Mouse (Mus musculus): ENCODE results near the gene Spint1. TPM values are rescaled to one million over a fixed set of nuclear protein-coding genes. Genes with fewer than 3 reads are reported as not detected.

Spint1 gene
- 96.1 and 108 TPM in 2 replicates for polyA plus RNA-seq (2015; fragmentation: Nextera tagmentation; extraction: Ambion mirVana)

DNA sequence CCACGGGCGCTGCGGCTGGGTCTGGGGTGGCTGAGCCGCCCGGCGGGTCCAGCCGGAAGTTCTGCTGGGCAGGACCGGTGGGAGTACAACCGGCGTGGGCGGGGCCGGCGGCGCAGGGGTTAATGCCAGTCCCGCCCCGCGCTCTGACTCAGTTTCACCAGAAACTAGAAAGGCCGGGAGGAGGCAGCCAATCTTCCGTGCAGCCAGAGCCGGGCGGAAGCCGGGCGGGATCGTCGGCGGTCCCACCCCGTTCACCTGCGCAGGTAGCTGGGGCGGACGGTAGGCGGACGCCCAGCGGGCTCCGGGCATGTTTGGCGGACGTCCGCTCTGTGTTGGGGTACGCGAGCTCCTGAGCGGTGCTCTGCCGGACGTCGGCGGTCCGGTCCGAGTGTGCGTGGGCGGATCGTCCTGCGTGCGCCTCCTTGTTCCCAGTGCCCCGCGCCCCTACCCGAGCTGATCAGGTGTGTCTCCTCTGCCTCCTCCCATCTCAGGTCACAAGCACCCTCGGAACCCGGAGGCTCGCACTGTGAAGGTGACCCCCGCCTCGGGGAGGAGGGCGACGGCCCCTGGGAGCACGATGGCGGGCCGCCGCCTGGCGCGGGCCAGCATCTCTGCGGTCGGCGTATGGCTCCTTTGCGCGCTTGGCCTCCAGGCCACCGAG, at the start of gene Spint1:
TSS of gene Spint1 (plus strand) at position 153 of the 661 bp plus-strand sequence.
- Histone ChIP-seq H3K27ac (peak within 1 kb of the TSS; percentile 90), H3K4me1 (replicated peaks) (peaks cover 17% of the 10 kb centered on the region), H3K4me3 (replicated peaks) (peak within 1 kb of the TSS; percentile 51), H3K9me3 (no peaks in the 10 kb centered on the region), H3K4me2 (replicated peaks) (peak within 1 kb of the TSS; percentile 82), H3K36me3 (no peaks in the 10 kb centered on the region), H3K9ac (peak within 1 kb of the TSS; percentile 74), H3K27me3 (replicated peaks) (peaks cover 35% of the 10 kb centered on the region)
- under 1% methylated on average over 73 of the region's 73 CpGs for WGBS
- peak; percentile 75 for ATAC-seq

DNA sequence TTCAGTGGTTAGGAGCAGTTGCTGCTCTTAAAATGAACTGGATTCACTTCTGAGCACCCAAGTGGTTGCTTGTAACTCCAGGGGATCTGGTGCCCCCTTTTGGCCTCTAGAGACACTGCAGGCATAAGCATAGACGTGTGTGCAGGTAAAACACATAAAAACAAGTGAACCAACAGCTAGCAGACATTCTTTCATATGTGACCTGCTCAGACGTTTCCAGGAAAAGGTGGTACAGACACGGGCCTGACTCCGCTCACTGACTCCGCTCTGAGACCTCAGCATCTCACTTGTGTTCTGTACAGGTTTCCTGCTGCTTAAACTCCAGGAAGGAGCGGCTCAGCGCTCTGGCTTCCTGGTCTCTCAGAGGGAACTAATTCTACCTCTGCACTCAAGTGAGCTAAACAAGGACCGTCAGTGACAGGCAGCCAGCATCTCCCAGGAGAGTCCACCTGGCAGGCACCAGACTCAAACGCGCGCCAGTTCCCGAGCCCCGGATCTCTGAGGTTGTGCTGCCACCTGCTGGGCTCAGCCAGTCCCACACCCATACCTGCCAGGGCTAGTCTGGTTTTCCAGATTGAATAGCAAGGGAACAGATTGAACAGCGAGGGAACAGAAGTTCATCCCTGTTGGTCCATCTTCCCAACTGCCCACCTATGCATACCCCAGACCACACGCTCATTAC, 48.0 kb upstream of the Spint1 start:
- no peaks in the 10 kb centered on the region for H3K27me3 ChIP-seq (replicated peaks)
- H3K4me3 ChIP-seq (replicated peaks), result peak overlapping the region; percentile 32
- 0 out of 2 replicates have a peak, but pooled peaks cover 8% of the 10 kb centered on the region for H3K36me3 ChIP-seq
- H3K4me2 ChIP-seq (replicated peaks), result peak overlapping the region; percentile 75
- WGBS, result 7% methylated on average over 15 of the region's 15 CpGs
- peak overlapping the region; percentile 27; the same call in 1 of the 2 replicates for H3K9ac ChIP-seq
- H3K9me3 ChIP-seq, result no peaks in the 10 kb centered on the region
- peaks cover 3% of the 10 kb centered on the region; the same call in 1 of the 2 replicates for H3K4me1 ChIP-seq (replicated peaks)
- ATAC-seq, result peak; percentile 94
- no peak overlapping the region for H3K27ac ChIP-seq

DNA sequence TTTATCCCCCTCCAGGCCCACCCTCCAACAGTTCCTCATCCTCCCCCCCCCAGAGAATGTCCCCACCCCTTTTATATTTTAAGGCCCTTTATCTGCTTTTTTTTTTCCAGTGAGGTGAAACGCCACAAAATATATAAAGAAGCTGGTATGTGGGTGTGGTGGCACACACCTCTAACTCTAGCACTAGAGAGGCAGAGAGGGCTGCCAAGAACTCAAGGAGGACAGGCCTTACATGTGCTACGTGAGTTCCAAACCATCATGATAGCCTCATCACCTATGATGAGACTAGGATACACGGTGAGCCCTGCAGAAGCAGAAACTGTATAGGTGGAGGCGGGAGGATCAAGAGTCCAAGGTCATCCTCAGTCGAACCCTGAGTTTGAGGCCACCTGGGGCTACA, 46.2 kb upstream of the Spint1 start:
- ATAC-seq, result no peak
- Histone ChIP-seq H3K36me3 (no peaks in the 10 kb centered on the region), H3K27ac (no peak overlapping the region), H3K9ac (no peak overlapping the region), H3K4me1 (replicated peaks) (peaks cover 3% of the 10 kb centered on the region; the same call in 1 of the 2 replicates), H3K27me3 (replicated peaks) (no peaks in the 10 kb centered on the region), H3K9me3 (no peaks in the 10 kb centered on the region), H3K4me3 (replicated peaks) (no peak overlapping the region), H3K4me2 (replicated peaks) (no peak overlapping the region)
- WGBS, result 77% methylated on average over 5 of the region's 5 CpGs

DNA sequence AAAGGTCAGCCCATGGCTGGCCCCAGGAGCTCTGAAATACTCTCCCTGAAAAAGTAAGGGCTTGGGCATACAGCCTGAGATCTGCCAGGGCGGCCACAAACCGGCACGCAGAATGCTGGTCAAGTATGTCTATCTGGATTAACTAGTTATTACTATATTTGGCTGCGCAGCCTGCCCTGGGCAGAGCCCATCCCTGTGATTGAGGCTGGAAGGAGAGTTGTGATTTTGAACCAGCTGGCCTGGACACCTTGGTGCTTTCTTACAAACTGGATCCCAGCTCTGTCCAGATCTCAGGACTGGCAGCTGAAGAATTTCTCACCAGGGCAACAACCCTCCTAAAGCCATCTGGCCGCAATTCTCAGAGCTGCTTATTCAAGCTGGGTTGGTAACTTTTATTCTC, 43.0 kb upstream of the Spint1 start:
- no peak overlapping the region for H3K9ac ChIP-seq
- no peaks in the 10 kb centered on the region for H3K27me3 ChIP-seq (replicated peaks)
- 87% methylated on average over 5 of the region's 5 CpGs for whole genome bisulfite sequencing
- no peak overlapping the region for H3K4me3 ChIP-seq (replicated peaks)
- peaks cover 1% of the 10 kb centered on the region; the same call in 1 of the 2 replicates for H3K4me1 ChIP-seq (replicated peaks)
- no peaks in the 10 kb centered on the region for H3K36me3 ChIP-seq
- no peak overlapping the region for H3K4me2 ChIP-seq (replicated peaks)
- H3K27ac ChIP-seq, result no peak overlapping the region
- no peak for ATAC-seq
- H3K9me3 ChIP-seq, result no peaks in the 10 kb centered on the region

DNA sequence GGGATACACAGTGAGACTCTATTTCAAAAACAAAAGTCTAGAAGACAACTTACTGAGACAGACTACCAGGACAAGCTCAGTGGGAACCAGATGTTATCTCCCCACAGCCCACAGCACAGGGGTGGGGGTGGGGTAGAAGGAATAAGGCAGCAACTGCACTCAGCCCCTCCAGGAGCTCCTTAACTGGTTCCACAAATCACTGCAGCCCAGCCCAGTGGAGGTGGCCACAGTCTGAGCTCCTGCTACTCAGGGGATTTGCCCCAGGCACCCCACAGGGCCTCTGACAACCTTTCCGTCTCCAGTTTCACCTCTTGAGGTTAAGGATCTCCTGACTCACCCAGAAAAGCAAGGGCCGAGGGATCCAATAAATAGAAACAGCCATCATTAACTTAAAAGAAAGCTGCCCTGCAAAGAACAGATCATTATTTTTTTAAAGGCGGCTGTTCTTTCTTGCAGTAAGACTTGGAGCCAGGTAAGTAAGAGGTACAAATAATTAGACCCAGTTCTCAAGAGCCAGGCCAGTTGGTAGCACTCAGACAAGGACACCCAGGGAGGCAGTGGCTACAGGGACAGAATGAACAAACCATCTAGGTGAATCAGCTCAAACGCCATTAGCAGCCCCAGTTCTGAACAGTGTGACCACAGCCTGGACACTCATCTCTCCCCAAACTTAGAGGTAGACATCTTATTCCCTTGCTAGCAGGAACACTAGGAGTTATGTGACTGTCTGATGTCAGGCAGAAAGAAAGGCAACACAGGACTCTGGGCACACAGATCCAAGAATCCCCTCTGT, 40.6 kb upstream of the Spint1 start:
- Histone ChIP-seq H3K9me3 (no peaks in the 10 kb centered on the region), H3K27me3 (replicated peaks) (no peaks in the 10 kb centered on the region), H3K27ac (no peak overlapping the region), H3K4me1 (replicated peaks) (no peaks in the 10 kb centered on the region), H3K36me3 (no peaks in the 10 kb centered on the region), H3K4me3 (replicated peaks) (no peak overlapping the region), H3K4me2 (replicated peaks) (no peak overlapping the region), H3K9ac (no peak overlapping the region)
- 41% methylated on average over 4 of the region's 4 CpGs for WGBS
- no peak for ATAC-seq

DNA sequence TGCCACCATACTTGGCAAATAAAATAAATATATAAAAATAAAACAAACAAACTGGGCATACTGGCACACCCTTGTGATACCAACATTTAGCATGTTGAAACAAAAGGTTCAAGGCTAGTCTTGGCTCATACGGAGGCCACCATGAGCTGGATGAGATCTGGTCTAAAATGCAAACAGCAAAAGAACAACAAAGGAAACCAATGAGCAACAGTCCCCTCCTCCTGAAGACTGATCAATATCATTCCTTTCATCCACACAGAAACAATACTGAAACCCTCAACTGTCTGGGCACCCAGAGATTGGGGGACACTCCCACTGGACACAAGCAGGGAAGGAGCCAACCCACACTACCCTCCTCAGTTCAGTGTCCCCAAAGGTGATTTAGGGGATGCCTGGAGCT, 39.7 kb upstream of the Spint1 start:
- 81% methylated on average over 1 of the region's 1 CpGs for WGBS
- Histone ChIP-seq H3K4me2 (replicated peaks) (no peak overlapping the region), H3K4me1 (replicated peaks) (no peaks in the 10 kb centered on the region)

DNA sequence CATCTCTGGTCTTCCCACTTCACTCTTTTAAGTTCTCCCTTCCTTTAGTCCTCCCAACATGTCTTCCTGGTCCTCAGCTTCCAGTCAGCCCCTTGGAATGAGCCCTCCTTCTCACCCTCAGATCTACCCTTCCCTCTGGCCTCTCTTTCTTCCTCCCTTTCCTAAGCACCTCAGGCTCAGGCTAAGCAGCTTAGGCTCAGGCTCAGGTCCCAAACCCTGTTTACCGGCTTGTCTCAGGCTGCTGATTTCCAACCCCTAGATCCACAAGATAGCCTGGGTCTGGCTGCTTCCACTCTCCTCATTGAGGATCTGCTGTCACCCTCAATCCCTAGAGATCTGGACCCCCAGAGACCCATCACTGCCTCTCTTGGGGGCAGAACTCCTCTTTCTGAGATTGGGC, 39.1 kb upstream of the Spint1 start:
- Histone ChIP-seq H3K4me1 (replicated peaks) (0 out of 2 replicates have a peak, but pooled peaks cover 3% of the 10 kb centered on the region), H3K4me2 (replicated peaks) (no peak overlapping the region), H3K27ac (no peak overlapping the region), H3K27me3 (replicated peaks) (no peaks in the 10 kb centered on the region), H3K9ac (no peak overlapping the region), H3K9me3 (no peaks in the 10 kb centered on the region), H3K36me3 (no peaks in the 10 kb centered on the region), H3K4me3 (replicated peaks) (no peak overlapping the region)
- no peak for ATAC-seq
- WGBS, result 42% methylated on average over 1 of the region's 1 CpGs

More for the DNA sequence above, 39.7 kb upstream of the Spint1 start:
- no peak overlapping the region for H3K4me3 ChIP-seq (replicated peaks)
- ATAC-seq, result no peak
- H3K9ac ChIP-seq, result no peak overlapping the region
- H3K9me3 ChIP-seq, result no peaks in the 10 kb centered on the region
- no peaks in the 10 kb centered on the region for H3K36me3 ChIP-seq
- H3K27ac ChIP-seq, result no peak overlapping the region
- H3K27me3 ChIP-seq (replicated peaks), result no peaks in the 10 kb centered on the region

DNA sequence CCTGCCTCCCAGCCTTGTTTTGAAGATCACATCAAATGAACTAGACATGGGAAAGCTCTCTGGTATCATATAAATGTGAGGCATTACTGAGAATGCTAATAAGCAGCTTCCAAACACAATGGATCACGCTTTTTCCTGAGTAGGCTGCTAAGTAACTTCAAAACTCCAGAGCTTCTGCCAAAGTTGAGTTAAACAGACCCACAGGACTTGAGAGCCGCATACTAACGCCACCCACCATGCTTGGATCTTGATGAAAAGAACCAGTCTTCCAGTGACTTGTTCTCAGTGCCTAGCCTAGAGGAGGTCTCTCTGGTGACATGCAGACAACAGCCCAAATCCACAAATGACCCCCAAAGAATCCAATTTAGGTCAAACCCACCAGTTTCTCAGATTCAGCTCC, 38.2 kb upstream of the Spint1 start:
- ATAC-seq, result no peak
- Histone ChIP-seq H3K9me3 (no peaks in the 10 kb centered on the region), H3K4me1 (replicated peaks) (0 out of 2 replicates have a peak, but pooled peaks cover 10% of the 10 kb centered on the region), H3K9ac (no peak overlapping the region), H3K4me3 (replicated peaks) (no peak overlapping the region), H3K27ac (no peak overlapping the region), H3K36me3 (no peaks in the 10 kb centered on the region), H3K27me3 (replicated peaks) (no peaks in the 10 kb centered on the region), H3K4me2 (replicated peaks) (no peak overlapping the region)
- WGBS, result 74% methylated on average over 3 of the region's 3 CpGs

DNA sequence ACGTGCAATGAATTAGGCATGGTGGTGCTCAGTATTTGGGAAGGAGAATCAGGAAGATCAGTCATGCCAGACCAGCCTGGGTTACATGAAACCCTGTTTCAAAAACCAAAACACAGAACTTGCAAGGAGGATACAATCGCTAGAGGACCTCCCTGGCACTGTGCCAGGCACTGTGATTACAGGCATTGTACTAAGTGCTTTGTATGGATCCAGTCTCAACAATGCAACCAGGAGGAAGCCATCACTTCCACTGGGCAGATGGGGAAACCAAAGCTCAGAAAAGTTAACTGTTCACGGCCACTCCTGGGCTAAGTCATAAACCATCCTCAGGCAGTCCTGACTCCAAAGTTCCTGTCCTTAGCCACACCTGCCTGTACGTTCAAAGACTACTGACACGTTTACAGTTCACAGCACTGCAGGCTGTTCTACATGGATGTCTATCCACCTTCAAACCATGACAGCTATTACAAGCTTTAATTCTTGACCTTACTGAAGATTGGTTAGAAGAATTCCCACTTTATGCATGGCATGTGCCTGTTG, 34.2 kb upstream of the Spint1 start:
- Histone ChIP-seq H3K36me3 (no peaks in the 10 kb centered on the region), H3K27me3 (replicated peaks) (no peaks in the 10 kb centered on the region), H3K27ac (no peak overlapping the region), H3K4me2 (replicated peaks) (no peak overlapping the region), H3K4me1 (replicated peaks) (0 out of 2 replicates have a peak, but pooled peaks cover 10% of the 10 kb centered on the region), H3K4me3 (replicated peaks) (no peak overlapping the region), H3K9me3 (no peaks in the 10 kb centered on the region), H3K9ac (no peak overlapping the region)
- 32% methylated on average over 5 of the region's 5 CpGs for WGBS
- ATAC-seq, result peak; percentile 78

DNA sequence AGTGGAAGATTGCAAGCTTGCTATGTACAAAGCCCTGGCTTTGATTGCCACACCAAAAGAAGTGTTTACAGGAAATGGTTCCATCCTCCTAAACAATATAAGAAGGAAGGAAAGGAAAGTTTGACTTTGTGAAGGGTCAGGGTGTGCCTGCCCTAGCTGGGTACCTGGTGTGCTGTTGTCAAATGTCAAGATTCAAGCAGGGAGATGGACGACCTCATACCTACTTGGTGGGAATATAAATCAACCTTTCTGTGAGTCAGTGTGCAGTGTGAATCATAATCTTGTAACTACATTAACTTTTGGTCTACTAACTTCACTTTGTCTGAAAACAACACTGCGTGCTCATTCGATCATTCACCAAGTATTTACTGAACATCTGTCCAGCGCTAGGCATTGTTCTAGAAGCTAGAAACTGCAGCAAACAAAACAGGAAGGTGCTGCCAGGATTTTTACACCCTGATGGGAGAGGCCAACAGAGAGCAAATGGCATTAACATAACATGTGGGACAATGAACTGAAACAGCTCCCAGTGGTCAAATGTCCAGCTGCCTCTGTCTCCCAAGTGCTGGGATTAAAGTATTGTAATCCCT, 33.2 kb upstream of the Spint1 start:
- H3K9me3 ChIP-seq, result no peaks in the 10 kb centered on the region
- no peaks in the 10 kb centered on the region for H3K36me3 ChIP-seq
- H3K4me1 ChIP-seq (replicated peaks), result 0 out of 2 replicates have a peak, but pooled peaks cover 10% of the 10 kb centered on the region
- 70% methylated on average over 4 of the region's 4 CpGs for WGBS
- no peak overlapping the region for H3K9ac ChIP-seq
- H3K4me3 ChIP-seq (replicated peaks), result no peak overlapping the region
- no peak overlapping the region for H3K27ac ChIP-seq
- no peak overlapping the region for H3K4me2 ChIP-seq (replicated peaks)
- H3K27me3 ChIP-seq (replicated peaks), result no peaks in the 10 kb centered on the region
- ATAC-seq, result no peak

DNA sequence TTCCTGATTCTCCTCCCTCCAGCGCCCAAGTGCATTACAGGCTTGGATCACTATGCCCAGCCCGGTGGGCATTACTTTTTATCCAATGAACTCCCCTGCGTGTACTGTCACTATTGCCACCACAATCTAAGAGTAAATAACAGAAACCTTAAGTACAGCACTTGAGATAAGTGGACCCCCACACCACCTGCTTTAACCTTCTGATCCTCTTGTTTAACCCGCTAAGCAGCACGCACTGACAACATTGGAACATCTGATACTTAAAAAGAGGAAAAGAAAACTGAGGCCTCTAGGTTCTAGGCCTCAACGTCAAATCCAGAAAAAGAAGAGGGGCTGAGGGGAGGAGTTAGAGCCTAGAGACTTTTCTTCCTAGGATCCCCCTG, 29.2 kb upstream of the Spint1 start:
- peak; percentile 2; the same call in 1 of the 2 replicates for ATAC-seq
- 15% methylated on average over 6 of the region's 6 CpGs for WGBS

More for the DNA sequence above, 29.2 kb upstream of the Spint1 start:
- H3K4me2 ChIP-seq (replicated peaks), result peak overlapping the region; percentile 68
- peak overlapping the region; percentile 92 for H3K27ac ChIP-seq
- H3K9ac ChIP-seq, result peak overlapping the region; percentile 72
- H3K36me3 ChIP-seq, result peaks cover 15% of the 10 kb centered on the region
- H3K4me3 ChIP-seq (replicated peaks), result peak overlapping the region; percentile 77
- H3K27me3 ChIP-seq (replicated peaks), result no peaks in the 10 kb centered on the region
- H3K4me1 ChIP-seq (replicated peaks), result peaks cover 17% of the 10 kb centered on the region; the same call in 1 of the 2 replicates
- no peaks in the 10 kb centered on the region for H3K9me3 ChIP-seq

Data from intestine, embryonic 15.5 days (tissue).